Mouse (Mus musculus) cerebellum, adult 2 months (tissue): Measurements from ENCODE around the gene Pif1.

Source experiments
- CTCF ChIP-seq: fragments of 200-500 bp; IDR thresholded peaks from 2 replicates; pipeline ENCODE4 v1.5.1; 2011; ENCODE audit warnings: low read depth, mild to moderate bottlenecking, control low read depth, low read length, moderate library complexity, borderline replicate concordance; ENCODE audit not compliant: insufficient read depth
- POLR2A ChIP-seq: fragments of 200-500 bp; IDR thresholded peaks from 2 replicates; pipeline ENCODE4 v1.6.1; 2011; ENCODE audit warnings: low read length, control low read depth, borderline replicate concordance; ENCODE audit not compliant: insufficient read depth

GRCm38 (mm10) chr9:65642546-65642945 is 55.6 kb downstream of the Pif1 start:
- TF ChIP-seq CTCF: no peak
- TF ChIP-seq POLR2A: no peak
